Mouse (Mus musculus) hindbrain, embryonic 12.5 days (tissue): ENCODE measurements around the gene Slc35e1. TPM values are rescaled to one million over a fixed set of nuclear protein-coding genes. Genes with fewer than 3 reads are reported as not detected.

Source experiments
- ATAC-seq: fragments of 200-750 bp; cut with Nextera tagmentation; 2 replicates; pipeline ENCODE4 v1.8.0; 2017; ENCODE audit warnings: moderate TSS enrichment; ENCODE audit not compliant: low FRiP score
- H3K27ac ChIP-seq: fragments of 300-500 bp; sonication (generic); 2 replicates; pipeline ENCODE4 v1.5.1; 2016; ENCODE audit warnings: mild to moderate bottlenecking
- H3K27me3 ChIP-seq: fragments of 300-500 bp; sonication (generic); 2 replicates; pipeline ENCODE4 v1.6.1; 2016; ENCODE audit warnings: mild to moderate bottlenecking
- H3K36me3 ChIP-seq: fragments of 300-500 bp; sonication (generic); 2 replicates; pipeline ENCODE4 v1.6.1; 2016; ENCODE audit warnings: mild to moderate bottlenecking
- H3K4me1 ChIP-seq: fragments of 300-500 bp; sonication (generic); 2 replicates; pipeline ENCODE4 v1.6.1; 2016
- H3K4me2 ChIP-seq: fragments of 300-500 bp; sonication (generic); replicated peaks from 2 replicates; pipeline ENCODE4 v1.6.1; 2016; ENCODE audit warnings: mild to moderate bottlenecking
- H3K4me3 ChIP-seq: fragments of 300-500 bp; sonication (generic); 2 replicates; pipeline ENCODE4 v1.5.1; 2016; ENCODE audit warnings: mild to moderate bottlenecking
- H3K9ac ChIP-seq: fragments of 300-500 bp; sonication (generic); 2 replicates; pipeline ENCODE4 v1.6.1; 2016; ENCODE audit warnings: mild to moderate bottlenecking, moderate library complexity
- H3K9me3 ChIP-seq: fragments of 300-500 bp; sonication (generic); replicated peaks from 2 replicates; pipeline ENCODE4 v1.6.1; 2016; ENCODE audit warnings: mild to moderate bottlenecking
- whole genome bisulfite sequencing: fragments of 180-500 bp; shearing (Covaris S2); methylation state at CpG from one replicate; pipeline ENCODE4 v1.1.7; 2016; 5-methylcytosine and 5-hydroxymethylcytosine counted together
- microRNA-seq: library from miRNA; unstranded; fragments of <30 nt; microRNA quantifications from one replicate; pipeline ENCODE4, GENCODE M21; 2017
- polyA plus RNA-seq: library from polyadenylated mRNA; unstranded; fragments of >200 nt; fragmentation: Nextera tagmentation; extraction: Ambion mirVana; gene quantifications from 2 replicates; pipeline ENCODE4 v1.2.1, GENCODE M21; 2016

Gene Slc35e1
- polyA plus RNA-seq, 1 experiment from 2014 or later: 27.8 TPM

DNA sequence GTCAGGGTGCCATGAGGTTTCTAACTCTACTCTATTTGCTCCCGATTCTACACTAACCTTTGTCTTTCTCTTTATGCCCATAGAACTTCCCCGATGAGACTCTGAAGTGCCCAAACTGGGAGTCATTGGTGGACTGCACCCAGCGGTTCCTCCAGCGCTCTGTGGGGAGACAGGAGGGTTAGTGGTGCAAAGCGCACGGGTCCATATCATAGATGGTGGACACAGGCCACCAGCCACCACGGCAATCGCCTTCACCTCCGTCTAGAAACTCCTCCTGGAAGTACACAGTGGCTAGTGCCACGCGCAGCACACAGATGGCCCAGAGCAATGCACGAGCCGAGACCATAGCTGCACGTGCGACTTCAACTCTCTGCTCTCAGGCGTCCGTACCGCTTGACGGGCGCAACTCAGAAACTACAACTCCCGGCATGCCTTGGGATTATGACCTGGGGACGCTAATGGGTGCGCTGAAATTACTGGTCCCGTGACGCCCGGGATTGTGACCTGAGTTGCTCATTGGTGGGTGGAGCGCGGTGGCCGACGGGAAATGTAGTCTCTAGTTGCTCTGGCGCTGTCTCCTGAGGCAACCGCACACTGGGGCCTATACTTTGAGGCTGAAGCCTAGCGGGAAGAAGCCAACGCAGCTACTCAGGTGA, 48.9 kb downstream of the Slc35e1 start, which contains the start of the genes Calr3 and 1700030K09Rik:
Gene Calr3, minus strand, starts transcription at position 533 of the 656 bp plus-strand sequence.
Gene 1700030K09Rik, plus strand, starts transcription at position 543 of the 656 bp plus-strand sequence.
- peak; percentile 99 for ATAC-seq
- Histone ChIP-seq H3K4me1 (peaks cover 8% of the 10 kb centered on the region; the same call in 1 of the 2 replicates), H3K4me3 (peak within 1 kb of the TSS; percentile 36), H3K9me3 (no peaks in the 10 kb centered on the region), H3K27ac (no peak within 1 kb of the TSS), H3K9ac (peak within 1 kb of the TSS; percentile 57), H3K27me3 (no peaks in the 10 kb centered on the region), H3K4me2 (peak within 1 kb of the TSS; percentile 61), H3K36me3 (peaks cover 13% of the 10 kb centered on the region)
- WGBS: 4% methylated on average over 34 of the region's 34 CpGs

DNA sequence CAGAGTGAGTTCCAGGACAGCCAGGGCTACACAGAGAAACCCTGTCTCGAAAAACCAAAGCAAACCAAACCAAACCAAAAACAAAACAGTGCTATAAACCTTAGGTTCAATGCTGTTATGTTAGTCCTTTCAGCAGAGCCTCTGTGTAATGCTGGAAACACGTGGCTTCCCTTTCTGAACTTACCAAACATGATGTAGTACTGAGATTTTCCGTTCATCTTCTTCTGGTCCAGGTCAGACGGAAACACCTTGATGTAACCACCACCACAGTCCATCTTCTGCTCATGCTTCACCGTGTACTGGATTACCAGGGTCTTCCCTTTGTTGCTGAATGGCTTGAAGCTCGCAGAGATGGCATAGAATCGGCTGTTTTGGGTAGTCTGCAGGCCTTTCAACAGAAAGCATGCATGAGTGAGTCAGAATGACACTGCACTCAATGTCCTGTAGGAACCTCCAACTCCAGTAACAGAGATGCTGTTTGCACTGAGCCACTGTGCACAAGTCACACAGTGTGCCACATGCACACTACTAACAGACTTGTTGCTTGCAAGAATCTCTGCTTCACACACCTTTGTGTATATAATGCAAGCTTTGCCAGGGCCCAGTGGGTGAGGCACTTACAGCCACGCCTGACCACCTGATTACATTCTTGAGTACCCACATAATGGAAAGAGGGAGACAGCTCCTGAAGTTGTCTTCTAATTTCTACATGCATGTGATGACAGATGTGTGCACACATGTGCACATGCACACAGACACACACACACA, 54.0 kb downstream of the Slc35e1 start:
- 0 out of 2 replicates have a peak, but pooled peaks cover 4% of the 10 kb centered on the region for H3K4me1 ChIP-seq
- no peak overlapping the region for H3K9ac ChIP-seq
- H3K36me3 ChIP-seq: no peaks in the 10 kb centered on the region
- H3K27me3 ChIP-seq: no peaks in the 10 kb centered on the region
- no peaks in the 10 kb centered on the region for H3K9me3 ChIP-seq
- no peak for ATAC-seq
- WGBS: 73% methylated on average over 8 of the region's 8 CpGs
- no peak overlapping the region for H3K4me2 ChIP-seq
- no peak overlapping the region for H3K4me3 ChIP-seq
- no peak overlapping the region for H3K27ac ChIP-seq

DNA sequence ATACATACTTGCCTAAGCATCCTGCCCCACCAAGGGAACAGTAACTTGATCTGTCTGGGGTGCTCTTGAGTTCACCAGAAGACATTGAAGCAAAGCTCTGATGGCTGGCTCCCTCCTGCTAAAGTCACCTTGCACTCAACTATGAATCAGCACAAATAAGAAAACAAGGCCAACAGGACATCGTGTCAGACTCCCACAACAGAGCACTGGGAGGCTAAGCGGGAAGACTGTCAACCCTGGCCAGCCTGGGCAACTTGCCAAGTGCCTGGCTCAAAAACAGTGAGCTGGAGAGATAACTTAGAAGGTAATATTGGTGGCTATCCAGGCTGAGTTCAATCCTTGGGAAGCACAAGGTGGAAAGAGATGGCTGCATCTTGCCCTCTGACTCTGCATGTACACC, 57.5 kb downstream of the Slc35e1 start:
- Histone ChIP-seq H3K4me3 (no peak overlapping the region), H3K9me3 (no peaks in the 10 kb centered on the region), H3K27ac (no peak overlapping the region), H3K4me2 (no peak overlapping the region), H3K4me1 (no peaks in the 10 kb centered on the region), H3K36me3 (no peaks in the 10 kb centered on the region), H3K27me3 (no peaks in the 10 kb centered on the region), H3K9ac (no peak overlapping the region)
- 50% methylated on average over 2 of the region's 2 CpGs for WGBS
- no peak for ATAC-seq

Small RNA genes lying within 50 kb of the gene (microRNA-seq; reads per million reads assigned to microRNA genes)
- not detected for gene Gm28019
- gene Mir7068: 2.4 reads per million

Other genes with a start within 250 kb of the Slc35e1 start
- 19.1 and 21.2 TPM in 2 replicates for gene Gm10282, start 187.4 kb downstream of the Slc35e1 start, polyA plus RNA-seq
- 9.4 and 10.3 TPM in 2 replicates for gene Klf2, start 173.6 kb downstream of the Slc35e1 start, polyA plus RNA-seq
- gene Eps15l1, start 71.2 kb downstream of the Slc35e1 start, polyA plus RNA-seq: 74.3 and 74.5 TPM in 2 replicates
- gene Calr3, start 48.7 kb downstream of the Slc35e1 start, polyA plus RNA-seq: 1.3 and 1.9 TPM in 2 replicates
- gene 1700030K09Rik, start 48.7 kb downstream of the Slc35e1 start, polyA plus RNA-seq: 15.9 and 16.5 TPM in 2 replicates
- 66.5 and 75.3 TPM in 2 replicates for gene Cherp, start 17.4 kb downstream of the Slc35e1 start, polyA plus RNA-seq
- 17.7 and 22.0 TPM in 2 replicates for gene Med26, start 55.7 kb upstream of the Slc35e1 start, polyA plus RNA-seq
- gene Smim7, start 78.5 kb upstream of the Slc35e1 start, polyA plus RNA-seq: 121 and 124 TPM in 2 replicates
- gene Tmem38a, start 79.4 kb upstream of the Slc35e1 start, polyA plus RNA-seq: 14.7 and 14.8 TPM in 2 replicates
- gene Nwd1, start 154.1 kb upstream of the Slc35e1 start, polyA plus RNA-seq: 0.64 and 0.68 TPM in 2 replicates
- gene Sin3b, start 230.7 kb upstream of the Slc35e1 start, polyA plus RNA-seq: 149 and 163 TPM in 2 replicates